Mouse (Mus musculus) c-Kit-negative CD71-positive TER-119-positive erythroid progenitor cells, embryonic 14.5 days (primary cell): ENCODE results near the gene Ppp1r9b.
A peak's percentile ranks its signal among the peaks of the same experiment; 100 is the strongest.

Experiments used
- DNase-seq: peaks from one replicate; pipeline ENCODE4 v3.0.0-alpha.2; 2013; ENCODE audit warnings: low read depth, low spot score

Gene Ppp1r9b

DNA sequence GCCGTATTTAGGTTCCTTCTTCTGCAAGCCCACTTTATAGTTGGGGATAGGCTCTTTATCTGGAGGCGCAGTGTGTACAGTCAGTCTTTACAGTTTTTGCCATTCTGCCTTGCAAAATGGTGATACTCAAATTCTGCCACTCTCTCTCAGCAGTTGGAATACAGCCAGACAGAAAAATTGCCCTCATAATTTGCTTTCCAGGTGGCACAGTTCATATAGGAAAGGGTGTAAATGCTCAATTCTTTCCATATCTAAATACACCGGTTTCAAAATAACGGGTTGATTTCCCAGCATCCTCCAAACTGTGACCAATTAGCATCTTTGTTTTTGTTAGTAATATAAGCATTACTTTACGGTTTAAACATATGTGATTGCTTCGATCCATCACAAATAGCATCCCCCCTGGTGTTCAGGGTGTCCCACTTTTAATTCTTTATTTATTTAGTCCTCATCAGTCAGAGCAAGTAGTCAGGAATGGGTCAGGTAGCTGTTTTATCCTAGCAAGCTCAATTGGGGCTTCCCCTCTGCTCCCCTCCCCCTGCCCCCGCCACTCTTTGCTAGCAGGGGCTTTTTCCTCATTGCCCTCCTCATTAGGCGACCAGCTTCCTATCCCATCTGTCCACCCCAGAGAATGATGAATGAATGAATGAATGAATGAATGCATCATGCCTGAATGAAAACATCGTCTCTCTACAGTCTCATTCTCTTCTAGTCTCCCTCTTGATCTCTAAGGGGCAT lies 12.5 kb upstream of the Ppp1r9b start:
- no peak for DNase-seq

DNA sequence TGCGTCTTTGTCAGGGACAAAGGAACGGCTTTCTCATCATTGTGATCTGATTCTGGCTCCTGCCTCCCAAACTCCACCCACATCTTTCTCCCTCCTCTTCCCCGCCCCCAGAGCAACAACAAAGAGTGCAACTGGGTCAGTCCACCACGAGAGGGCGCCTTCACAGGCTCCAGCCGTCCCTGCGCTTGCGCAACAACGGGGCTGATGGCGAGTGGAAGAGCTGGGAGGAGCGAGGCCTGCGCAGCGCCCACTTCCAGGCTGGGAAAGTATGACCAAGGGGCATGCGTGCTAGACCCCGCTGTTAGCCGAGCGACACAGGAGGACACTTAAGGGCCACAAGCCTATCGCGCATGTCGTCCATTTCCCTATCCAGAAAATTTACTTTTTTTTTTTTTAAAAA lies 11.9 kb upstream of the Ppp1r9b start:
- peak; percentile 93 for DNase-seq

- DNase-seq, result no peak
Observed at GRCm38 (mm10) chr11:94979462-94980179, 11.2 kb upstream of the Ppp1r9b start.

DNA sequence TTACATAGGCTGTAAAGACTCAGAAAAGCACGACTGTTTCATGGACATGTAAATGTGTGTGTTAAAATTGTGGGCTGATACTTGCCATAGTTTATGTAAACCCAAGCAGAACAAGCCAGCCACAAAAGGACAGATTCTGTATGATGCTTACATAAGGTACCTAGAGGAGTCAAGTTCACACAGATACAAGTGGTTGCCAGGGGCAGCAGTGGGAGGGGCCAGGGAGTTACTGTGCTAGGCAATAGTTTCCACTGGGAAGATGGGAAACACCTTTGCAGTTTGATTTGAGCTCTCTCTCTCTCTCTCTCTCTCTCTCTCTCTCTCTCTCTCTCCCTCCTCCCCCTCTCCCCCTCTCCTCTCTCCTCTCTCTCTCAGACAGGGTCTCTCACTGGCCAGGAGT lies 5.7 kb upstream of the Ppp1r9b start:
- DNase-seq, result no peak

DNA sequence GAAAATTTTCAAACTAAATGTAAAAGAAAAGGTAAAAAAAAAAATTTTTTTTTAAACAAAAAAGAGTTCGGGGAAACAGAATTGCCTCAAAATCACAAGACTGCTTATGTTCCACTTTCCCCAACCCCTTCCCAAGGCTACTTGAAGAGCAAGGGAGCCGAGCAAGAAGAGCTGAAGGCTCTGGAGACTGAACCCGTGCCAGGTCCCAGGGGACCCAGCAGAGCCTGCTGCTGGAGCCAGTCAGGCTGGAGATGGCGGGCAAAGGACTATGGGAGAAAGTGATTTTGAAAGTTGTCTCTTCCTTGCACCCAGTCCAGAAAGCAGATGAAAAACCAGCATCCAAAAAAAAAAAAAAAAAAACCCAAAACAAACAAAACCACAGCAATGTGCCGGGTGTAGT lies 5.0 kb upstream of the Ppp1r9b start:
- no peak for DNase-seq

DNA sequence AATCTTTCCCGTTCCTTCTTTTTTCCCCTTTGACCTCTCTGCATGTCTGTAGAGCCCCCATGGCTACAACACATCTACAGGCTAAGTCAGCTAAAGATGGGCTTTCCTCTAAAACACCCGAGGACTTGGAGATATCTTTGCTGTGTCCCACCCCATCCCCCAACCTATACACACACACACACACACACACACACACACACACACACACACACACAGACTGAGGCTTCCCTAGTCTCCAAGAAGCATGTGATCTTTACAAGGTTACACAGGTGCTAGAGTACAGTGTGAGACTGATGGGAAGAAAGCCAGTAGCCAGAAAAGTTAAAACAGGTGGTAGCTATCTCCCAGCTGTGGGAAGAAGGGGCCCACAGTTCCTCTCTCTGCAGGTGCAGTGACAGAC lies 4.4 kb upstream of the Ppp1r9b start:
- no peak for DNase-seq

GRCm38 (mm10) chr11:94987341-94987740 lies 3.5 kb upstream of the Ppp1r9b start:
- no peak for DNase-seq

GRCm38 (mm10) chr11:94987851-94988250 lies 3.0 kb upstream of the Ppp1r9b start:
- DNase-seq, result no peak

DNA sequence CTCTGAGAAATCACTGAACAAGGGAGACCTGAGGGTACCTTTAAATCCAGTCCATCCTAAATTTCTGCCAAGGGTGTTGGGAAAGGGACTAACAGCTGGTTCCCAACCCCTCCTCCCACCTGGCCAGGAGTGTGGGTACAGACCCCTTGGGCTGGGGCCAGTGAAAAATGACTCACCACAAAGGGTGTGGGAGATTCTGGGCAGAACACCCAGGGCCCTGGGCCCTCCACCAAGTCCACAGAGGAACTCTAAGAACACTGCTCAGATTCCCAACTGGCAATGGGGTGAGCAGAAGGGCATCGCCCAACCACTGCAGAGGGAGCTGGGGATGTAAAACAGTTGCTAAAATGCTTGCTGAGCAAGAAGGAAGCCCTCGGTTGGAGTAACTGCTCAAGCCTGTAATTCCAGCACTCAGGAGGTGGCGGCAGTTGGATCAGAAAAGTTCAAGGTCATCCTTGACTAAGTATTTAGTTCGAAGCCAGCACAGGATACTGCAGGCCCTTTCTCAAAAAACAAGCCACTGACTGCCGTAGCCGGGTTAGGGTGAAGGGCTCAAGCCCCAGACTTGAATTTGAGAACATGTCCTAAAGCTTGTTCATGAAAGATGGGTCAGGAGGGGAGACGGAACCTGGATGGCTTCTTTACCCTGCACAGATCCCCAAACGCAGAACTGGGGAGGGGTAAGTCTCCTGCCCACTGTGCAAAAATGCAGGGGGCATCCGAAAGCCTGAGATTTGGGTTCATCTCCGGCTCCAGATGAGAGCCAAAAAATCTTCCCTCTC lies 1.9 kb upstream of the Ppp1r9b start:
- DNase-seq, result no peak

GRCm38 (mm10) chr11:94989562-94990017 lies 1.2 kb upstream of the Ppp1r9b start:
- DNase-seq, result peak; percentile 76

- DNase-seq, result no peak
Observed at GRCm38 (mm10) chr11:94990102-94990748, 610 bp upstream of the Ppp1r9b start.

DNA sequence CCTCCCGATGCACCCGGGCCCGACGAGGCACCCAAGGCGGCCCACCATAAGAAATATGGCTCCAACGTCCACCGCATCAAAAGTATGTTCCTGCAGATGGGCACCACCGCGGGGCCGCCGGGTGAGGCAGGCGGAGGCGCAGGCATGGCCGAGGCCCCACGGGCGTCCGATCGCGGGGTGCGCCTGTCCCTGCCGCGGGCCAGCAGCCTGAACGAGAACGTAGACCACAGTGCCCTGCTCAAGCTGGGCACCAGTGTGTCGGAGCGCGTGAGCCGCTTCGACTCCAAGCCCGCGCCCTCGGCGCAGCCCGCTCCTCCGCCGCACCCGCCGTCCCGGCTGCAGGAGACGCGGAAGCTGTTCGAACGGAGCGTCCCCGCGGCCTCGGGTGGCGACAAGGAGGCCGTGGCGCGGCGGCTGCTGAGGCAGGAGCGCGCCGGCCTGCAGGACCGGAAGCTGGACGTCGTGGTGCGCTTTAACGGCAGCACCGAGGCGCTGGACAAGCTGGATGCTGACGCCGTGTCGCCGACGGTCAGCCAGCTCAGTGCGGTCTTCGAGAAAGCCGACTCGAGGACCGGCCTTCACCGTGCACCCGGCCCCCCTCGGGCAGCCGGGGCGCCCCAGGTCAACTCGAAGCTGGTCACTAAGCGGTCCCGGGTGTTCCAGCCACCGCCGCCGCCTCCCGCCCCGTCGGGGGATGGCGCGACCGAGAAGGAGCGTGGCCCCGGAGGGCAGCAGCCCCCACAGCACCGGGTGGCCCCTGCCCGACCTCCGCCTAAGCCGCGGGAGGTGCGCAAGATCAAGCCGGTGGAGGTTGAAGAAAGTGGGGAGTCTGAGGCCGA lies 1.0 kb downstream of the Ppp1r9b start:
- DNase-seq, result no peak

GRCm38 (mm10) chr11:94992480-94992753 lies 1.6 kb downstream of the Ppp1r9b start:
- no peak for DNase-seq

DNA sequence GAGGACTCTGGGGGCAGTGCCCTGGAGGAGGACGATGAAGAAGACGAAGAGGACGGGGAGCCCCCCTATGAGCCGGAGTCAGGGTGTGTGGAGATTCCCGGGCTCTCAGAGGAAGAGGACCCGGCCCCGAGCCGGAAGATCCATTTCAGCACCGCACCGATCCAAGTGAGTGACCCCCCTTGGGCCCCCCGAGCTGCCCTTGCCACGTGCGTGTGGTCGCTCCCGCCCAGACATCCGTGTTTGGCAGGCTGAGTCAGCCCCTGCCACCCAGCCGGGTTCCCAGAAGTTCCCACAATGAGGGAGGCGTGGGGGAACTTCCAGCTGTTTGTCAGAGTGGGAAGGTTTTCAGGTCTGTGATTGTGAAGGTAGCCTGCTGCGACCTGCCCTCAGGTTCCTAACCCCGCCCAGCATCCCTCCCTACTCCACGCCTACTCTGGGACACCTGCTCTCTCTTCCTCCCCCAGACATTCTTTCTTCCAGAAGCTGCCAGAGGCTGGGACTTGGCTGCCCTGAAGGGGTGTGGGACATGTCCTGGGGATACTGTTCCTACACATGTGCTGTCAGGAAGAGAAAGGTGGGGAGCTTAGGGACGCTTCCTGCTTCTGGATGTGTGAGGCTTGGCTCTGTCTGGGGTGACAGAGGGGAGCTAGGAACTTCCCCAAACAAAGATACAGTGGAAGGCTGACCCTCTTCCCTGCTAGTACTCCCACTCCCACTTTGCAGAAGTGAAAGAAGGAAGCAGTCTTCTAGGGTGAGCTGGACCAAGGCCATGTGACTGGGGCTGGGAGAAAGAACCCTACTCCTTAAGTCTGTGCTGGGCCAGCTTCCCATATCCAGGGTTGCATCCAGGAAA lies 2.1 kb downstream of the Ppp1r9b start:
- DNase-seq, result no peak

GRCm38 (mm10) chr11:94994208-94994814 lies 3.5 kb downstream of the Ppp1r9b start:
- no peak for DNase-seq

GRCm38 (mm10) chr11:94994947-94995772 lies 4.3 kb downstream of the Ppp1r9b start:
- DNase-seq, result no peak

DNA sequence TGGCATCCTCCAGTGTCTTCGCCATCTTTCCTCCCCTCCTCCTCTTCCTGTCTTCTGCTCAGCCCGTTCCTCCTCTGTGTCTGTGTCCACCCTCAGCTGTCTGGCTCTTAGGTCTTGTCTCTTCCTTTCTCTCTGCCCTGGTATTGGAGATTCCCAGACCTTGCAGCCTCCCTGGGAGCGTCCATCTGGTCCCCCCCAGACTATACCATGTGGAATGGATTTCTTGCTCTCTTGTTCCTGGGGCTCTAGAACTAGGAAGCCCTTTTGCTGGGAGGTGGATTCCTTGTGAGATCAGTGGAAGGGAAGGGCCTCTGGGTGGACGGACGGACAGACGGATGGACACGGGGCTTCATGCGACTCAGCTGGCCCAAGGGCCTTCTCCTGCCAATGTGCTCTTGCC lies 5.3 kb downstream of the Ppp1r9b start:
- DNase-seq, result no peak

DNA sequence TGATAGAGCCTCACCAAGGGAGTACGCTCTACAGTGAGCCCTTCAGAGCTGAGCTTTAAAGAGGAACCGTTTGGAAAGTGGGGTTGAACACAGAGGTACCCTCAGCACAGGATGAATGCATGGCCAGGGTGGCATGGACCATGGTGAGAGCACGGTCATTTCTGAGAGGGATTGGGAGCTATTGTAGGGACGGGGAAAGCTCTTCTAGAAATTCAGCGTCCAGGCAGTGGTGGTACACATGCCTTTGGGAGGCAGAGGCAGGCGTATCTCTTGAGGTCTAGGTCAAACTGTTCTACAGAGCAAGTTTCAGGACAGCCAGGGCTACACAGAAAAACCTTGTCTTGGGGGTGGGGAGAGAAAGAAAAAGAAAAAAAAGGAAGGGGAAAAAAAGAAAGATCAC lies 6.1 kb downstream of the Ppp1r9b start:
- DNase-seq, result no peak

- DNase-seq, result no peak
Observed at GRCm38 (mm10) chr11:94997596-94997995, 6.8 kb downstream of the Ppp1r9b start.
